Mouse (Mus musculus) splenic B cell, adult 2 months (primary cell): ENCODE measurements around the gene Mthfd1.

Experiments used
- DNase-seq: peaks from one replicate; pipeline ENCODE4 v3.0.0-alpha.2; 2011; ENCODE audit warnings: low read depth, low spot score
- H3K27me3 ChIP-seq: 2 replicates; pipeline ENCODE4 v1.6.1; 2012; ENCODE audit warnings: mild to moderate bottlenecking, low read length, moderate library complexity, mixed read lengths; ENCODE audit not compliant: control insufficient read depth, poor library complexity, insufficient read depth, severe bottlenecking
- H3K36me3 ChIP-seq: 2 replicates; pipeline ENCODE4 v1.6.1; 2012; ENCODE audit warnings: mild to moderate bottlenecking, low read length, moderate library complexity, mixed read lengths; ENCODE audit not compliant: control insufficient read depth, poor library complexity, insufficient read depth, severe bottlenecking

Gene Mthfd1

GRCm38 (mm10) chr12:76367096-76367995 lies 112.2 kb downstream of the Mthfd1 start:
- Histone ChIP-seq H3K27me3 (no peaks in the 10 kb centered on the region), H3K36me3 (no peaks in the 10 kb centered on the region)
- no peak for DNase-seq

GRCm38 (mm10) chr12:76368201-76368789 lies 113.2 kb downstream of the Mthfd1 start:
- no peak for DNase-seq
- no peaks in the 10 kb centered on the region for H3K27me3 ChIP-seq

GRCm38 (mm10) chr12:76368790-76369205 lies 113.7 kb downstream of the Mthfd1 start:
- H3K36me3 ChIP-seq = no peaks in the 10 kb centered on the region
- no peak for DNase-seq
- H3K27me3 ChIP-seq = no peaks in the 10 kb centered on the region

More at GRCm38 (mm10) chr12:76368201-76368789, 113.2 kb downstream of the Mthfd1 start:
- no peaks in the 10 kb centered on the region for H3K36me3 ChIP-seq
